Mouse (Mus musculus): ENCODE data around the gene Cdkal1. TPM values are rescaled to one million over a fixed set of nuclear protein-coding genes. Genes with fewer than 3 reads are reported as not detected.

Gene Cdkal1
- polyA plus RNA-seq, 1 experiment from 2014 or later, result 34.0 TPM

- Histone ChIP-seq H3K36me3 (ENCODE audit: control insufficient read depth, insufficient read depth, low read length) (no peaks in the 10 kb centered on the region), H3K4me1 (ENCODE audit: control insufficient read depth, insufficient read depth, low read length) (peaks cover 20% of the 10 kb centered on the region), H3K4me2 (ENCODE audit: low read depth, severe bottlenecking) (peak overlapping the region; percentile 1), H3K27ac (replicated peaks; ENCODE audit: low read depth, low read length) (peak overlapping the region; percentile 66), H3K27me3 (ENCODE audit: control insufficient read depth, insufficient read depth, low read length) (no peaks in the 10 kb centered on the region), H3K9ac (ENCODE audit: low read length) (no peak overlapping the region), H3K4me3 (ENCODE audit: low read depth, low read length) (no peak overlapping the region), H3K9me3 (ENCODE audit: control insufficient read depth, low read length) (no peaks in the 10 kb centered on the region)
- DNase-seq (ENCODE audit: low spot score) (peak; percentile 63), ATAC-seq (ENCODE audit: insufficient number of reproducible peaks, low FRiP score, low TSS enrichment, low read depth) (no peak)
- WGBS, result 18% methylated on average over 10 of the region's 10 CpGs
Observed at GRCm38 (mm10) chr13:29356158-29356485, 499.4 kb downstream of the Cdkal1 start.

GRCm38 (mm10) chr13:29355484-29356157, 499.9 kb downstream of the Cdkal1 start:
- WGBS, result 39% methylated on average over 3 of the region's 3 CpGs
- peak overlapping the region; percentile 66 for H3K27ac ChIP-seq (replicated peaks; ENCODE audit: low read depth, low read length)
- H3K4me3 ChIP-seq (ENCODE audit: low read depth, low read length), result no peak overlapping the region
- H3K9ac ChIP-seq (ENCODE audit: low read length), result no peak overlapping the region
- DNase-seq (ENCODE audit: low spot score) (peak; percentile 24), ATAC-seq (ENCODE audit: insufficient number of reproducible peaks, low FRiP score, low TSS enrichment, low read depth) (no peak)
- H3K4me2 ChIP-seq (ENCODE audit: low read depth, severe bottlenecking), result no peak overlapping the region
- no peaks in the 10 kb centered on the region for H3K36me3 ChIP-seq (ENCODE audit: control insufficient read depth, insufficient read depth, low read length)
- H3K27me3 ChIP-seq (ENCODE audit: control insufficient read depth, insufficient read depth, low read length), result no peaks in the 10 kb centered on the region
- H3K9me3 ChIP-seq (ENCODE audit: control insufficient read depth, low read length), result no peaks in the 10 kb centered on the region
- H3K4me1 ChIP-seq (ENCODE audit: control insufficient read depth, insufficient read depth, low read length), result peaks cover 20% of the 10 kb centered on the region

DNA sequence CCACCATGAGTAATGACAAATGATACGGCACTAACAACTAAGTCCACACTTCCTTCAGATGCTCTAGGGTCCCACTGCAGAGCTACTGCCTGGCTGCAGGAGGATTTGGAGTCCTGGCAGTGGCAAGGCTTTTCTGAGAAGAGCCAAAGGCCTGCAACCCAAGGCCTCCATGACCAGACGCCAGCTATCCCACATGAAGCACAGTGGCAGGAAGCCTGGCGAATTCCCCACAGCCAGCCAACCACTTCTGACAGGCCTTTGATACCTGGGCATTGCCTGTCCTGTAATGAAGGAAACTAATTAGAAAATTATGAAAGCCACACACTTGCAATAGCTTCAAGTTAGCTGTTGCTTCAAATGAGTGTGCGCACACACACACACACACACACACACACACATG, 500.5 kb downstream of the Cdkal1 start:
- Histone ChIP-seq H3K4me2 (ENCODE audit: low read depth, severe bottlenecking) (no peak overlapping the region), H3K27ac (replicated peaks; ENCODE audit: low read depth, low read length) (no peak overlapping the region), H3K27me3 (ENCODE audit: control insufficient read depth, insufficient read depth, low read length) (no peaks in the 10 kb centered on the region), H3K9ac (ENCODE audit: low read length) (no peak overlapping the region), H3K36me3 (ENCODE audit: control insufficient read depth, insufficient read depth, low read length) (no peaks in the 10 kb centered on the region), H3K9me3 (ENCODE audit: control insufficient read depth, low read length) (no peaks in the 10 kb centered on the region), H3K4me3 (ENCODE audit: low read depth, low read length) (no peak overlapping the region), H3K4me1 (ENCODE audit: control insufficient read depth, insufficient read depth, low read length) (peaks cover 20% of the 10 kb centered on the region)
- no peak for DNase-seq (ENCODE audit: low spot score)
- no peak for ATAC-seq (ENCODE audit: insufficient number of reproducible peaks, low FRiP score, low TSS enrichment, low read depth)
- WGBS, result 81% methylated on average over 4 of the region's 4 CpGs

GRCm38 (mm10) chr13:29353888-29354415, 501.5 kb downstream of the Cdkal1 start:
- Histone ChIP-seq H3K9me3 (ENCODE audit: control insufficient read depth, low read length) (no peaks in the 10 kb centered on the region), H3K9ac (ENCODE audit: low read length) (no peak overlapping the region), H3K27me3 (ENCODE audit: control insufficient read depth, insufficient read depth, low read length) (no peaks in the 10 kb centered on the region), H3K36me3 (ENCODE audit: control insufficient read depth, insufficient read depth, low read length) (no peaks in the 10 kb centered on the region), H3K4me3 (ENCODE audit: low read depth, low read length) (no peak overlapping the region), H3K4me1 (ENCODE audit: control insufficient read depth, insufficient read depth, low read length) (peaks cover 20% of the 10 kb centered on the region), H3K4me2 (ENCODE audit: low read depth, severe bottlenecking) (no peak overlapping the region), H3K27ac (replicated peaks; ENCODE audit: low read depth, low read length) (no peak overlapping the region)
- 85% methylated on average over 5 of the region's 5 CpGs for WGBS
- no peak for DNase-seq (ENCODE audit: low spot score)
- ATAC-seq (ENCODE audit: insufficient number of reproducible peaks, low FRiP score, low TSS enrichment, low read depth), result no peak

GRCm38 (mm10) chr13:29351023-29351684, 504.3 kb downstream of the Cdkal1 start:
- Histone ChIP-seq H3K9ac (ENCODE audit: low read length) (no peak overlapping the region), H3K4me3 (ENCODE audit: low read depth, low read length) (no peak overlapping the region), H3K36me3 (ENCODE audit: control insufficient read depth, insufficient read depth, low read length) (no peaks in the 10 kb centered on the region; the same call in 1 of the 2 replicates), H3K27ac (replicated peaks; ENCODE audit: low read depth, low read length) (no peak overlapping the region), H3K9me3 (ENCODE audit: control insufficient read depth, low read length) (no peaks in the 10 kb centered on the region), H3K4me1 (ENCODE audit: control insufficient read depth, insufficient read depth, low read length) (peaks cover 13% of the 10 kb centered on the region), H3K27me3 (ENCODE audit: control insufficient read depth, insufficient read depth, low read length) (no peaks in the 10 kb centered on the region), H3K4me2 (ENCODE audit: low read depth, severe bottlenecking) (no peak overlapping the region)
- ATAC-seq (ENCODE audit: insufficient number of reproducible peaks, low FRiP score, low TSS enrichment, low read depth) (no peak), DNase-seq (ENCODE audit: low spot score) (no peak)
- WGBS, result 72% methylated on average over 9 of the region's 9 CpGs

DNA sequence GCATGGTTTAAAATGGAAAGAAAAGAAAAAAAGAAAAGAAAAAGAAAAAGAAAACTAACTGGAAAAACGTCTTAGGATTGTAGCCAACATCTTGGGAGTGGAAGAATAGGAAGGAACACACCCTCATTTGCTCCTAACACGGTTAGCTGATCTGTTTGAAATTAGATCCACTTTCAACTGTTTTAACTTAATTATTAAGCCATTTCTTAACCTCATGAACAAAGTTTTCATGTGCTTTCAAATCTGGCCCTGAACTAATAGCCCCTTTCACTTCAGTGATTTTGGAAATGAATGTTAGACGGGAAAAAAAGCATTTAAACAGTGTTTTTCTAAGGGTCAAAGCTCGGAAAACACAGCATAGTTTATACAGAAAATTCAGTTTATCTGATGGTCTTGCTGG, 505.5 kb downstream of the Cdkal1 start:
- no peak overlapping the region for H3K9ac ChIP-seq (ENCODE audit: low read length)
- no peak for ATAC-seq (ENCODE audit: insufficient number of reproducible peaks, low FRiP score, low TSS enrichment, low read depth)
- no peaks in the 10 kb centered on the region for H3K9me3 ChIP-seq (ENCODE audit: control insufficient read depth, low read length)
- peaks cover 2% of the 10 kb centered on the region for H3K4me1 ChIP-seq (ENCODE audit: control insufficient read depth, insufficient read depth, low read length)
- H3K4me3 ChIP-seq (ENCODE audit: low read depth, low read length), result no peak overlapping the region
- DNase-seq (ENCODE audit: low spot score), result no peak
- no peaks in the 10 kb centered on the region; the same call in 1 of the 2 replicates for H3K36me3 ChIP-seq (ENCODE audit: control insufficient read depth, insufficient read depth, low read length)
- H3K27me3 ChIP-seq (ENCODE audit: control insufficient read depth, insufficient read depth, low read length), result no peaks in the 10 kb centered on the region
- no peak overlapping the region for H3K27ac ChIP-seq (replicated peaks; ENCODE audit: low read depth, low read length)
- WGBS, result 71% methylated on average over 4 of the region's 4 CpGs
- no peak overlapping the region for H3K4me2 ChIP-seq (ENCODE audit: low read depth, severe bottlenecking)

DNA sequence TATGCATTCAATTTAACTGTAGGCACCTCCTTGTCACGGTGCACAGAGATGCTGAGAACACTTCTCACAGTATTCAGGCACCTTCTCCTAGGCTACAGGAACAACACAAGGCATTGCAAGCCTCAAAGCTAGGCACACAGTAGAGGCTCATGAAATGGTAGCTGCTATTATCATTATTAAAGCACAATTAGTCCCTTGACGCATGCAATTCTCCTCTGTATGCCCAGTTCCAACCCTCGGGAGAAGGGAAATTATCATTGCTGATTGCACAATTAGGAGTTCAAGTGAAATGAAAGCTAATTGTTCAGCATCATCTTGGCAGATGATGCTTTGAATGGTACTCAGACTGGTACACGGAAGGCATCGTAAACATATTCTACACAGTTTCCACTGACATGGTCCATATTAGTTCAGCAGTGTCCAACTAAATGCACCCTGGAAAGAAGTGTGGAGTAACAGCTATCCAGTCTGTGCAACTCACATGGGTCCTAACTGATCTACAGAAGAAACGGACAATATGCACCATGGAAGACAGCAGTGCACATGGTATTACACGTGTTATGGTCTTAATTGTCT, 506.0 kb downstream of the Cdkal1 start:
- Histone ChIP-seq H3K4me3 (ENCODE audit: low read depth, low read length) (no peak overlapping the region), H3K36me3 (ENCODE audit: control insufficient read depth, insufficient read depth, low read length) (no peaks in the 10 kb centered on the region; the same call in 1 of the 2 replicates), H3K27me3 (ENCODE audit: control insufficient read depth, insufficient read depth, low read length) (no peaks in the 10 kb centered on the region), H3K9ac (ENCODE audit: low read length) (no peak overlapping the region), H3K4me2 (ENCODE audit: low read depth, severe bottlenecking) (no peak overlapping the region), H3K27ac (replicated peaks; ENCODE audit: low read depth, low read length) (no peak overlapping the region), H3K9me3 (ENCODE audit: control insufficient read depth, low read length) (no peaks in the 10 kb centered on the region), H3K4me1 (ENCODE audit: control insufficient read depth, insufficient read depth, low read length) (no peaks in the 10 kb centered on the region)
- ATAC-seq (ENCODE audit: insufficient number of reproducible peaks, low FRiP score, low TSS enrichment, low read depth) (no peak), DNase-seq (ENCODE audit: low spot score) (no peak)
- 92% methylated on average over 7 of the region's 7 CpGs for WGBS

GRCm38 (mm10) chr13:29348331-29348730, 507.1 kb downstream of the Cdkal1 start:
- Histone ChIP-seq H3K27ac (replicated peaks; ENCODE audit: low read depth, low read length) (no peak overlapping the region), H3K4me2 (ENCODE audit: low read depth, severe bottlenecking) (no peak overlapping the region), H3K4me1 (ENCODE audit: control insufficient read depth, insufficient read depth, low read length) (no peaks in the 10 kb centered on the region), H3K9ac (ENCODE audit: low read length) (no peak overlapping the region), H3K4me3 (ENCODE audit: low read depth, low read length) (no peak overlapping the region), H3K27me3 (ENCODE audit: control insufficient read depth, insufficient read depth, low read length) (no peaks in the 10 kb centered on the region), H3K36me3 (ENCODE audit: control insufficient read depth, insufficient read depth, low read length) (no peaks in the 10 kb centered on the region; the same call in 1 of the 2 replicates), H3K9me3 (ENCODE audit: control insufficient read depth, low read length) (no peaks in the 10 kb centered on the region)
- DNase-seq (ENCODE audit: low spot score), result no peak
- ATAC-seq (ENCODE audit: insufficient number of reproducible peaks, low FRiP score, low TSS enrichment, low read depth), result no peak
- WGBS, result 92% methylated on average over 3 of the region's 3 CpGs
